Mouse (Mus musculus) MEL (cell line): ENCODE measurements around the gene Zfp598. TPM values are rescaled to one million over a fixed set of nuclear protein-coding genes. Genes with fewer than 3 reads are reported as not detected.

Experiments
- DNase-seq: peaks from one replicate; pipeline ENCODE4 v3.0.0; 2011; ENCODE audit warnings: low read depth, low spot score
- H3K27ac ChIP-seq: 2 replicates; pipeline ENCODE4 v1.5.1; 2012; ENCODE audit warnings: low read depth, mild to moderate bottlenecking, control low read depth, low read length, moderate library complexity; ENCODE audit not compliant: control insufficient read depth
- H3K27me3 ChIP-seq, 2 experiments: fragments of 150-350 bp in 1 of 2; sonication (generic) in 1 of 2; 2 replicates each; pipeline ENCODE4 v1.6.1; 2012; ENCODE audit warnings: low read length in 2 of 2, mild to moderate bottlenecking in 2 of 2, improper control_type of control experiment in 1 of 2, moderate library complexity in 1 of 2; ENCODE audit not compliant: insufficient read depth in 2 of 2, control insufficient read depth in 1 of 2
- H3K36me3 ChIP-seq, 2 experiments: 2 replicates each; pipeline ENCODE4 v1.6.1; 2012 to 2014; ENCODE audit warnings: low read length in 2 of 2, improper control_type of control experiment in 1 of 2, inconsistent platforms in 1 of 2, mild to moderate bottlenecking in 1 of 2; ENCODE audit not compliant: insufficient read depth in 2 of 2, control insufficient read depth in 1 of 2
- H3K4me1 ChIP-seq, 2 experiments: fragments of 150-350 bp in 1 of 2; sonication (generic) in 1 of 2; 2 replicates each; pipeline ENCODE4 v1.6.1; 2012; ENCODE audit warnings: low read length in 2 of 2, improper control_type of control experiment in 1 of 2, mild to moderate bottlenecking in 1 of 2; ENCODE audit not compliant: insufficient read depth in 2 of 2, control insufficient read depth in 1 of 2
- H3K4me3 ChIP-seq, 2 experiments: fragments of 150-350 bp in 1 of 2; sonication (generic) in 1 of 2; 2 replicates each; pipeline ENCODE4 v1.5.1; 2012; ENCODE audit warnings: low read depth in 2 of 2, low read length in 2 of 2, mild to moderate bottlenecking in 2 of 2, moderate library complexity in 2 of 2, control low read depth in 1 of 2, improper control_type of control experiment in 1 of 2; ENCODE audit not compliant: control insufficient read depth in 1 of 2, insufficient read depth in 1 of 2
- H3K79me2 ChIP-seq: 2 replicates; pipeline ENCODE4 v1.6.1; 2012; ENCODE audit warnings: mild to moderate bottlenecking, low read length, moderate library complexity; ENCODE audit not compliant: control insufficient read depth, poor library complexity, insufficient read depth
- H3K9ac ChIP-seq: 2 replicates; pipeline ENCODE4 v1.6.1; 2012; ENCODE audit warnings: low read depth, mild to moderate bottlenecking, control low read depth, low read length, moderate library complexity; ENCODE audit not compliant: control insufficient read depth, poor library complexity, severe bottlenecking
- H3K9me3 ChIP-seq: fragments of 150-350 bp; sonication (generic); replicated peaks from 2 replicates; pipeline ENCODE4 v1.6.1; 2012; ENCODE audit warnings: mild to moderate bottlenecking, low read length, improper control_type of control experiment, moderate library complexity; ENCODE audit not compliant: insufficient read depth
- BHLHE40 ChIP-seq: IDR thresholded peaks from 2 replicates; pipeline ENCODE4 v1.6.1; 2012; ENCODE audit warnings: low read depth, mild to moderate bottlenecking, inconsistent platforms, low read length, improper control_type of control experiment, borderline replicate concordance
- CHD1 ChIP-seq: IDR thresholded peaks from 2 replicates; pipeline ENCODE4 v1.6.1; 2012; ENCODE audit warnings: low read depth, mild to moderate bottlenecking, inconsistent platforms, low read length, improper control_type of control experiment
- CHD2 ChIP-seq: IDR thresholded peaks from 2 replicates; pipeline ENCODE4 v1.6.1; 2011; ENCODE audit warnings: low read length, improper control_type of control experiment
- CTCF ChIP-seq, 3 experiments: IDR thresholded peaks in 2 of 3; conservative IDR thresholded peaks in 1 of 3; 2 replicates each; pipeline ENCODE4 v1.5.1; 2011 to 2012; ENCODE audit warnings: low read length in 3 of 3, low read depth in 2 of 3, mild to moderate bottlenecking in 2 of 3, improper control_type of control experiment in 1 of 3, inconsistent platforms in 1 of 3, mixed read lengths in 1 of 3, moderate library complexity in 1 of 3; ENCODE audit not compliant: control insufficient read depth in 1 of 3, insufficient read depth in 1 of 3, poor library complexity in 1 of 3, severe bottlenecking in 1 of 3
- E2F4 ChIP-seq: IDR thresholded peaks from 2 replicates; pipeline ENCODE4 v1.6.1; 2011; ENCODE audit warnings: low read depth, low read length, improper control_type of control experiment, borderline replicate concordance
- EP300 ChIP-seq, 2 experiments: IDR thresholded peaks; 2 replicates each; pipeline ENCODE4 v1.6.1; 2011; ENCODE audit warnings: improper control_type of control experiment in 2 of 2, low read length in 2 of 2, low read depth in 1 of 2, mild to moderate bottlenecking in 1 of 2
- ETS1 ChIP-seq: IDR thresholded peaks from 2 replicates; pipeline ENCODE4 v1.6.1; 2012; ENCODE audit warnings: low read depth, mild to moderate bottlenecking, inconsistent platforms, low read length, improper control_type of control experiment, moderate library complexity
- JUND ChIP-seq: IDR thresholded peaks from 2 replicates; pipeline ENCODE4 v1.6.1; 2011; ENCODE audit warnings: low read depth, mild to moderate bottlenecking, improper control_type of control experiment, low read length
- KAT2A ChIP-seq: conservative IDR thresholded peaks from 2 replicates; pipeline ENCODE4 v1.6.1; 2012; ENCODE audit warnings: low read depth, low read length, improper control_type of control experiment, inconsistent platforms
- MAX ChIP-seq: IDR thresholded peaks from 2 replicates; pipeline ENCODE4 v1.6.1; 2011; ENCODE audit warnings: low read length, improper control_type of control experiment
- MEF2A ChIP-seq: IDR thresholded peaks from 2 replicates; pipeline ENCODE4 v1.6.1; 2014; ENCODE audit warnings: low read depth, mild to moderate bottlenecking, inconsistent platforms, low read length, improper control_type of control experiment; ENCODE audit not compliant: poor library complexity, insufficient replicate concordance, severe bottlenecking; ENCODE audit errors: extremely low read depth
- MXI1 ChIP-seq: IDR thresholded peaks from 2 replicates; pipeline ENCODE4 v1.6.1; 2011; ENCODE audit warnings: mild to moderate bottlenecking, low read depth, low read length, improper control_type of control experiment
- MYC ChIP-seq: IDR thresholded peaks from 2 replicates; pipeline ENCODE4 v1.6.1; 2011; ENCODE audit warnings: low read depth, mild to moderate bottlenecking, low read length, improper control_type of control experiment, moderate library complexity
- POLR2A ChIP-seq, 2 experiments: IDR thresholded peaks; 2 replicates each; pipeline ENCODE4 v1.6.1; 2011 to 2012; ENCODE audit warnings: low read length in 2 of 2, mild to moderate bottlenecking in 2 of 2, control low read depth in 1 of 2, improper control_type of control experiment in 1 of 2, low read depth in 1 of 2, moderate library complexity in 1 of 2; ENCODE audit not compliant: control insufficient read depth in 1 of 2, insufficient read depth in 1 of 2, poor library complexity in 1 of 2
- POLR2AphosphoS5 ChIP-seq: IDR thresholded peaks from 2 replicates; pipeline ENCODE4 v1.6.1; 2012; ENCODE audit warnings: low read depth, borderline replicate concordance, mild to moderate bottlenecking, inconsistent platforms, low read length, moderate library complexity, mixed read lengths
- RAD21 ChIP-seq: IDR thresholded peaks from 2 replicates; pipeline ENCODE4 v1.6.1; 2011; ENCODE audit warnings: mild to moderate bottlenecking, low read depth, low read length, improper control_type of control experiment
- RCOR1 ChIP-seq: IDR thresholded peaks from 2 replicates; pipeline ENCODE4 v1.6.1; 2012; ENCODE audit warnings: low read depth, mild to moderate bottlenecking, inconsistent platforms, low read length, improper control_type of control experiment
- SIN3A ChIP-seq: IDR thresholded peaks from 2 replicates; pipeline ENCODE4 v1.6.1; 2012; ENCODE audit warnings: low read length, improper control_type of control experiment, inconsistent platforms
- SMC3 ChIP-seq: IDR thresholded peaks from 2 replicates; pipeline ENCODE4 v1.6.1; 2011; ENCODE audit warnings: low read depth, low read length, improper control_type of control experiment
- UBTF ChIP-seq: IDR thresholded peaks from 2 replicates; pipeline ENCODE4 v1.6.1; 2012; ENCODE audit warnings: low read depth, mild to moderate bottlenecking, inconsistent platforms, low read length, improper control_type of control experiment, moderate library complexity, borderline replicate concordance; ENCODE audit not compliant: insufficient read depth
- USF1 ChIP-seq: IDR thresholded peaks from 2 replicates; pipeline ENCODE4 v1.6.1; 2014; ENCODE audit warnings: low read depth, mild to moderate bottlenecking, inconsistent platforms, low read length, improper control_type of control experiment, moderate library complexity
- USF2 ChIP-seq, 2 experiments: IDR thresholded peaks; 2 replicates each; pipeline ENCODE4 v1.6.1; 2011 to 2012; ENCODE audit warnings: improper control_type of control experiment in 2 of 2, low read length in 2 of 2, borderline replicate concordance in 1 of 2, inconsistent platforms in 1 of 2, low read depth in 1 of 2, mild to moderate bottlenecking in 1 of 2; ENCODE audit not compliant: insufficient read depth in 1 of 2
- ZC3H11A ChIP-seq: IDR thresholded peaks from 2 replicates; pipeline ENCODE4 v1.6.1; 2012; ENCODE audit warnings: low read depth, mild to moderate bottlenecking, inconsistent platforms, low read length, improper control_type of control experiment
- ZMIZ1 ChIP-seq: IDR thresholded peaks from 2 replicates; pipeline ENCODE4 v1.6.1; 2012; ENCODE audit warnings: low read depth, mild to moderate bottlenecking, inconsistent platforms, low read length, improper control_type of control experiment, moderate library complexity
- polyA plus RNA-seq, 2 experiments: library from polyadenylated mRNA; stranded (reverse) in 1 of 2; unstranded in 1 of 2; fragments of >175 nt in 1 of 2; fragments of >200 nt in 1 of 2; gene quantifications; 2 replicates each; pipeline versions ENCODE4 v1.2.1 to v1.2.4; 2012; ENCODE audit warnings: low replicate concordance in 2 of 2, low read depth in 1 of 2; ENCODE audit not compliant: insufficient read length in 2 of 2, insufficient read depth in 1 of 2, missing spikeins in 1 of 2
- total RNA-seq: library from RNA; depleted of rRNA; stranded (reverse); fragments of 300-350 nt; gene quantifications from 2 replicates; pipeline ENCODE4 v1.2.3, GENCODE M21; 2012

The Zfp598 gene
- total and polyA plus RNA-seq, 3 experiments, result 22.2 to 80.4 (median 59.0) TPM

DNA sequence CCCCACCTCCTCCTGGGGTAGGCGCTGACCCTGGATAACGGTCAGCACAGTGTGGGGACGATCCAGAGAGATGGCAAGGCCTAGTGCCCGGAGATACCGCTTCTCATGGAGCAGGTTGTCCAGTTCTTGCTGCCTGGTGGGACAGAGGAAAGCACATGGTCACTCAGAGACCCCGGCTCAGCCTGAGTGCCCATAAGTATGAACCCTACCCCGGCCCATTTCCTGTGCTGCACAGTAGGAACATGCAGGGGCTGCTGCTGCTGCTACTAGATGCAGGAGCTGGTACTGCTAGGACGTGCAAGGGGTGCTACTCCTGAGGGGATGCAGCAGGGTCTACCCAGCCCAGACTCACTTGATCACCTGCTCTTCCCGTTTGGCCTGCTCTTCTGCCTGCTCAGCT is 31.8 kb downstream of the Zfp598 start:
- Histone ChIP-seq H3K9me3 (no peaks in the 10 kb centered on the region), H3K9ac (no peak overlapping the region), H3K4me3 (no peak overlapping the region), H3K36me3 (peaks cover 0 to 4% of the 10 kb centered on the region in 2 experiments; a peak in 2 of 4 replicates), H3K79me2 (peaks cover 3% of the 10 kb centered on the region; the same call in 1 of the 2 replicates), H3K27me3 (no peaks in the 10 kb centered on the region), H3K27ac (no peak overlapping the region), H3K4me1 (peaks cover 0 to 8% of the 10 kb centered on the region in 2 experiments; a peak in 1 of 4 replicates)
- DNase-seq, result no peak
- TF ChIP-seq USF1 (no peak), MEF2A (no peak), CHD1 (no peak), MXI1 (no peak), POLR2A (IDR thresholded peaks at IDR 0.05; ENCODE audit: control insufficient read depth in 1 of 2, insufficient read depth in 1 of 2, low read depth in 1 of 2, low read length in 2 of 2, poor library complexity in 1 of 2) (no peak), SMC3 (no peak), JUND (no peak), MAX (no peak), POLR2AphosphoS5 (no peak), KAT2A (no peak), SIN3A (no peak), BHLHE40 (no peak), CHD2 (no peak), MYC (no peak), ZC3H11A (no peak), ETS1 (no peak), E2F4 (no peak)

DNA sequence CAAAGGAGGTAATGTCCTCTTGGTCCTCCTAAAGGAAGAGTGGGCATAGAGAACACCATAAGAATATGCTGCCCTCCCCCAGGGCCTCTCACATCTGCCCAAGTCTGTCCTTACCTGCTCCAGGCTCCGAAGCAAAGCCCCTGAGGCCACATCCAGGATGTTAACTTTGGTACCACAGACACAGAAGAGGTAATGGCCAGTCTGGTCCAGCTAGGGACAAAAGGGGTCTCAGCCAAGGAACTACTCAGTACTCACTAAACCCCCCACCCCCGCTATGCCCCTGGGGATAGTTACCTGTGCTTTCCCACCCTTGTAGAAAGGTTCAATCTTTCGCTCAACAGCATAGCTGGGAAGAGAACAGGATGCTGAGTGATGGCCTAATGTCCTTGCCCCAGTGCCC is 36.3 kb downstream of the Zfp598 start:
- peaks cover 0 to 2% of the 10 kb centered on the region in 2 experiments; a peak in 1 of 4 replicates for H3K4me1 ChIP-seq
- no peaks in the 10 kb centered on the region for H3K27me3 ChIP-seq
- H3K36me3 ChIP-seq, result peaks cover 0 to 5% of the 10 kb centered on the region in 2 experiments; a peak in 2 of 4 replicates
- no peak overlapping the region for H3K27ac ChIP-seq
- no peak overlapping the region for H3K4me3 ChIP-seq
- peaks cover 7% of the 10 kb centered on the region for H3K79me2 ChIP-seq
- H3K9ac ChIP-seq, result no peak overlapping the region
- no peak for DNase-seq
- no peaks in the 10 kb centered on the region for H3K9me3 ChIP-seq
- TF ChIP-seq POLR2A (IDR thresholded peaks at IDR 0.05; ENCODE audit: control insufficient read depth in 1 of 2, insufficient read depth in 1 of 2, low read depth in 1 of 2, low read length in 2 of 2, poor library complexity in 1 of 2) (no peak), EP300 (IDR thresholded peaks at IDR 0.05; ENCODE audit: low read depth in 1 of 2, low read length in 2 of 2) (no peak), RCOR1 (no peak), USF2 (IDR thresholded peaks at IDR 0.05; ENCODE audit: borderline replicate concordance in 1 of 2, insufficient read depth in 1 of 2, low read depth in 1 of 2, low read length in 2 of 2) (no peak), UBTF (no peak), CTCF (IDR thresholded peaks at IDR 0.05 in 2 of 3, conservative IDR thresholded peaks at IDR 0.05 in 1 of 3; ENCODE audit: control insufficient read depth in 1 of 3, insufficient read depth in 1 of 3, low read depth in 2 of 3, low read length in 3 of 3, poor library complexity in 1 of 3, severe bottlenecking in 1 of 3) (no peak), CHD2 (no peak), ZC3H11A (no peak), JUND (no peak), MYC (no peak), ZMIZ1 (no peak), RAD21 (no peak)
- TF ChIP-seq, all 39 proteins: peak for 0
